Mouse (Mus musculus): Measurements from ENCODE around the gene Ide. TPM values are rescaled to one million over a fixed set of nuclear protein-coding genes. Genes with fewer than 3 reads are reported as not detected.

The Ide gene
- total RNA-seq (2014; rRNA removed; ENCODE audit: low replicate concordance) (57.5 and 60.8 TPM in 2 replicates), polyA plus RNA-seq (2015; fragmentation: Nextera tagmentation; extraction: Ambion mirVana) (68.0 and 72.6 TPM in 2 replicates)

GRCm38 (mm10) chr19:37337752-37338151 is at the start of gene Ide:
Gene Ide, minus strand, starts transcription at chr19:37337852.
- ATAC-seq (ENCODE audit: insufficient read depth, low read depth), result no peak
- no peak within 1 kb of the TSS for H3K9ac ChIP-seq (replicated peaks; ENCODE audit: low read depth, low read length)
- H3K27me3 ChIP-seq (ENCODE audit: control insufficient read depth, insufficient read depth, low read length), result no peaks in the 10 kb centered on the region
- H3K9me3 ChIP-seq (replicated peaks; ENCODE audit: control insufficient read depth, low read length), result no peaks in the 10 kb centered on the region
- no peak within 1 kb of the TSS for H3K4me3 ChIP-seq (ENCODE audit: low read depth, low read length)
- peaks cover 22% of the 10 kb centered on the region for H3K4me1 ChIP-seq (ENCODE audit: control insufficient read depth, insufficient read depth)
- WGBS, result 58% methylated on average over 4 of the region's 4 CpGs
- H3K4me2 ChIP-seq (ENCODE audit: low read depth, low read length), result no peak within 1 kb of the TSS
- DNase-seq (ENCODE audit: low spot score), result no peak
- H3K27ac ChIP-seq (ENCODE audit: low read depth), result no peak within 1 kb of the TSS
- TF ChIP-seq EP300 (IDR thresholded peaks at IDR 0.05; ENCODE audit: low read depth) (no peak), CTCF (IDR thresholded peaks at IDR 0.05; ENCODE audit: low read depth) (no peak)
- no peaks in the 10 kb centered on the region for H3K36me3 ChIP-seq (replicated peaks; ENCODE audit: control insufficient read depth, insufficient read depth, low read length)

- 54% methylated on average over 3 of the region's 3 CpGs for WGBS
- no peak for ATAC-seq (ENCODE audit: insufficient read depth, low read depth)
- Histone ChIP-seq H3K4me2 (ENCODE audit: low read depth, low read length) (no peak overlapping the region), H3K9ac (replicated peaks; ENCODE audit: low read depth, low read length) (no peak overlapping the region), H3K27me3 (ENCODE audit: control insufficient read depth, insufficient read depth, low read length) (no peaks in the 10 kb centered on the region), H3K9me3 (replicated peaks; ENCODE audit: control insufficient read depth, low read length) (no peaks in the 10 kb centered on the region), H3K36me3 (replicated peaks; ENCODE audit: control insufficient read depth, insufficient read depth, low read length) (peaks cover 36% of the 10 kb centered on the region), H3K27ac (ENCODE audit: low read depth) (no peak overlapping the region), H3K4me1 (ENCODE audit: control insufficient read depth, insufficient read depth) (no peaks in the 10 kb centered on the region; the same call in 1 of the 2 replicates), H3K4me3 (ENCODE audit: low read depth, low read length) (no peak overlapping the region)
- DNase-seq (ENCODE audit: low spot score), result no peak
- no peak for TF ChIP-seq CTCF (IDR thresholded peaks at IDR 0.05; ENCODE audit: low read depth)
- no peak for TF ChIP-seq EP300 (IDR thresholded peaks at IDR 0.05; ENCODE audit: low read depth)
Observed at GRCm38 (mm10) chr19:37386126-37386525, 48.5 kb upstream of the Ide start.

- WGBS, result 75% methylated on average over 6 of the region's 6 CpGs
- TF ChIP-seq EP300 (IDR thresholded peaks at IDR 0.05; ENCODE audit: low read depth) (no peak), CTCF (IDR thresholded peaks at IDR 0.05; ENCODE audit: low read depth) (no peak)
- no peaks in the 10 kb centered on the region for H3K36me3 ChIP-seq (replicated peaks; ENCODE audit: control insufficient read depth, insufficient read depth, low read length)
- peak overlapping the region; percentile 0; the same call in 1 of the 2 replicates for H3K4me2 ChIP-seq (ENCODE audit: low read depth, low read length)
- H3K4me3 ChIP-seq (ENCODE audit: low read depth, low read length), result no peak overlapping the region
- H3K4me1 ChIP-seq (ENCODE audit: control insufficient read depth, insufficient read depth), result peaks cover 6% of the 10 kb centered on the region; the same call in 1 of the 2 replicates
- H3K9me3 ChIP-seq (replicated peaks; ENCODE audit: control insufficient read depth, low read length), result no peaks in the 10 kb centered on the region
- DNase-seq (ENCODE audit: low spot score), result no peak
- H3K27me3 ChIP-seq (ENCODE audit: control insufficient read depth, insufficient read depth, low read length), result no peaks in the 10 kb centered on the region
- H3K27ac ChIP-seq (ENCODE audit: low read depth), result no peak overlapping the region
- H3K9ac ChIP-seq (replicated peaks; ENCODE audit: low read depth, low read length), result no peak overlapping the region
- no peak for ATAC-seq (ENCODE audit: insufficient read depth, low read depth)
Observed at GRCm38 (mm10) chr19:37378816-37379215, 41.2 kb upstream of the Ide start.

- no peak for DNase-seq (ENCODE audit: low spot score)
- Histone ChIP-seq H3K4me3 (ENCODE audit: low read depth, low read length) (peak overlapping the region; percentile 73), H3K9me3 (replicated peaks; ENCODE audit: control insufficient read depth, low read length) (no peaks in the 10 kb centered on the region), H3K36me3 (replicated peaks; ENCODE audit: control insufficient read depth, insufficient read depth, low read length) (no peaks in the 10 kb centered on the region), H3K9ac (replicated peaks; ENCODE audit: low read depth, low read length) (peak overlapping the region; percentile 60; the same call in 1 of the 2 replicates), H3K4me2 (ENCODE audit: low read depth, low read length) (peak overlapping the region; percentile 65), H3K27me3 (ENCODE audit: control insufficient read depth, insufficient read depth, low read length) (no peaks in the 10 kb centered on the region), H3K4me1 (ENCODE audit: control insufficient read depth, insufficient read depth) (peaks cover 6% of the 10 kb centered on the region; the same call in 1 of the 2 replicates), H3K27ac (ENCODE audit: low read depth) (no peak overlapping the region)
- no peak for ATAC-seq (ENCODE audit: insufficient read depth, low read depth)
- TF ChIP-seq CTCF (IDR thresholded peaks at IDR 0.05; ENCODE audit: low read depth) (no peak), EP300 (IDR thresholded peaks at IDR 0.05; ENCODE audit: low read depth) (no peak)
- 10% methylated on average over 8 of the region's 8 CpGs for WGBS
Observed at GRCm38 (mm10) chr19:37377404-37377990, 39.8 kb upstream of the Ide start.

GRCm38 (mm10) chr19:37376841-37377240 is 39.2 kb upstream of the Ide start:
- no peaks in the 10 kb centered on the region for H3K9me3 ChIP-seq (replicated peaks; ENCODE audit: control insufficient read depth, low read length)
- H3K9ac ChIP-seq (replicated peaks; ENCODE audit: low read depth, low read length), result peak overlapping the region; percentile 60
- DNase-seq (ENCODE audit: low spot score), result no peak
- WGBS, result under 1% methylated on average over 11 of the region's 11 CpGs
- peak overlapping the region; percentile 73 for H3K4me3 ChIP-seq (ENCODE audit: low read depth, low read length)
- no peaks in the 10 kb centered on the region for H3K36me3 ChIP-seq (replicated peaks; ENCODE audit: control insufficient read depth, insufficient read depth, low read length)
- H3K4me2 ChIP-seq (ENCODE audit: low read depth, low read length), result peak overlapping the region; percentile 65
- H3K27ac ChIP-seq (ENCODE audit: low read depth), result peak overlapping the region; percentile 98; the same call in 1 of the 2 replicates
- H3K4me1 ChIP-seq (ENCODE audit: control insufficient read depth, insufficient read depth), result peaks cover 6% of the 10 kb centered on the region; the same call in 1 of the 2 replicates
- no peaks in the 10 kb centered on the region for H3K27me3 ChIP-seq (ENCODE audit: control insufficient read depth, insufficient read depth, low read length)
- TF ChIP-seq EP300 (IDR thresholded peaks at IDR 0.05; ENCODE audit: low read depth) (no peak), CTCF (IDR thresholded peaks at IDR 0.05; ENCODE audit: low read depth) (no peak)
- ATAC-seq (ENCODE audit: insufficient read depth, low read depth), result no peak
